Mouse (Mus musculus) kidney, embryonic 16.5 days (tissue): ENCODE measurements at regions not wholly inside any gene's neighbourhood (a gene's known extent, or its start where the extent isn't known, plus 50 kb on each side); places are given as distances from the start of the nearest gene placed in this dataset.

Experiments used
- ATAC-seq: fragments of 200-750 bp; cut with Nextera tagmentation; 2 replicates; pipeline ENCODE4 v1.8.0; 2017; ENCODE audit warnings: moderate TSS enrichment; ENCODE audit not compliant: low FRiP score, low TSS enrichment
- H3K27ac ChIP-seq: fragments of 300-500 bp; sonication (generic); 2 replicates; pipeline ENCODE4 v1.5.1; 2014; ENCODE audit warnings: low read length
- H3K27me3 ChIP-seq: fragments of 300-500 bp; sonication (generic); 2 replicates; pipeline ENCODE4 v1.6.1; 2014; ENCODE audit warnings: low read length, control low read depth, mixed read lengths; ENCODE audit not compliant: insufficient read depth
- H3K36me3 ChIP-seq: fragments of 300-500 bp; sonication (generic); 2 replicates; pipeline ENCODE4 v1.6.1; 2014; ENCODE audit warnings: low read length, control low read depth, mixed read lengths; ENCODE audit not compliant: insufficient read depth
- H3K4me1 ChIP-seq: fragments of 300-500 bp; sonication (generic); 2 replicates; pipeline ENCODE4 v1.6.1; 2014; ENCODE audit warnings: low read length, control low read depth, mixed read lengths; ENCODE audit not compliant: insufficient read depth
- H3K4me2 ChIP-seq: fragments of 300-500 bp; sonication (generic); replicated peaks from 2 replicates; pipeline ENCODE4 v1.6.1; 2014; ENCODE audit warnings: low read depth, low read length
- H3K4me3 ChIP-seq: fragments of 300-500 bp; sonication (generic); 2 replicates; pipeline ENCODE4 v1.5.1; 2014; ENCODE audit warnings: mild to moderate bottlenecking, low read length
- H3K9ac ChIP-seq: fragments of 300-500 bp; sonication (generic); replicated peaks from 2 replicates; pipeline ENCODE4 v1.6.1; 2014; ENCODE audit warnings: low read length
- H3K9me3 ChIP-seq: fragments of 300-500 bp; sonication (generic); 2 replicates; pipeline ENCODE4 v1.6.1; 2016; ENCODE audit warnings: low read length, control low read depth
- WGBS: fragments of 180-500 bp; shearing (Covaris S2); extraction: QIAGEN DNeasy Blood & Tissue Kit; methylation state at CpG from one replicate; pipeline ENCODE4 v1.1.7; 2014; 5-methylcytosine and 5-hydroxymethylcytosine counted together

DNA sequence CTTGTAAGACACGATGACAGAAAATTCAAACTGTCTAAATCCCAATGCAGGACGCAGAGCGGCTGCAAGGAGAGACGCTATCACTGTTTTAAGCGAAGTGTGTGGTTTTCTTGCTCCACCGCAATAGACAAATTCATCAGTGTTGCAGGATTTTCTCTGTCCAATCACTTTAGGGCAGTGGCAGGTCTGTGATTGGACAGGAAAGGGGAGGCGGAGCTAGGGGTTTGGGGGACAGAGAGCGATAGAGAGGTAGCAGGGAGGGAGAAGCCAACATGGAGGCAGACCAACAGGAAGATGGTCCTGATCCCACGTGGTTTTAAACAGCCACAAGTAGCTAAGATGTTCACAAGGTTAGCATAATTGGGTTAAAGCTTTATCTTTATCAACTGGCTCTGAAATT, 209.7 kb upstream of the Runx1 start:
- Histone ChIP-seq H3K4me3 (no peak overlapping the region), H3K4me1 (no peaks in the 10 kb centered on the region), H3K4me2 (no peak overlapping the region), H3K27me3 (no peaks in the 10 kb centered on the region), H3K36me3 (no peaks in the 10 kb centered on the region), H3K9me3 (no peaks in the 10 kb centered on the region), H3K27ac (no peak overlapping the region), H3K9ac (no peak overlapping the region)
- WGBS, result 92% methylated on average over 9 of the region's 9 CpGs
- ATAC-seq, result no peak

DNA sequence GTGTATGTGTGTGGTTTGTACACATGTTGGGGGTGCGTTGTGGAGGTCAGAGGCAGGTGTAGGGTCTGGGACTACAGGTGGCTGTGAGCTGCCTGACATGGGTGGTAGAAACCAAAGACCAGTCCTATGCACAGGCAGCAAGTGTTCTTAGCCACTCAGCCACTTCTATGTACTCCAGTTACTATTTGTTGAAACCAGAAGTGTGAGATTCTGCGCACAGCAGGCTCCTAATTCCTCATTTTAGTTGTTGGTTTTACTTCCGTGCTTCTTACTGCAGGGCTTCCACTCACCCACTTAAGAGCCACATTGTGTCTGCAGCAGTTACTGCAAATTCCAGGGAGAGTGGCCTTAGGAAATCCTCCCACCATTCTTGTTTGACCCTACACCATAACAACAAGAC, 208.0 kb upstream of the Runx1 start:
- no peak overlapping the region for H3K27ac ChIP-seq
- WGBS, result 76% methylated on average over 3 of the region's 3 CpGs
- no peaks in the 10 kb centered on the region for H3K27me3 ChIP-seq
- ATAC-seq, result no peak
- H3K9me3 ChIP-seq, result no peaks in the 10 kb centered on the region
- no peaks in the 10 kb centered on the region for H3K36me3 ChIP-seq
- H3K4me3 ChIP-seq, result no peak overlapping the region
- no peak overlapping the region for H3K4me2 ChIP-seq
- no peaks in the 10 kb centered on the region for H3K4me1 ChIP-seq
- no peak overlapping the region for H3K9ac ChIP-seq

DNA sequence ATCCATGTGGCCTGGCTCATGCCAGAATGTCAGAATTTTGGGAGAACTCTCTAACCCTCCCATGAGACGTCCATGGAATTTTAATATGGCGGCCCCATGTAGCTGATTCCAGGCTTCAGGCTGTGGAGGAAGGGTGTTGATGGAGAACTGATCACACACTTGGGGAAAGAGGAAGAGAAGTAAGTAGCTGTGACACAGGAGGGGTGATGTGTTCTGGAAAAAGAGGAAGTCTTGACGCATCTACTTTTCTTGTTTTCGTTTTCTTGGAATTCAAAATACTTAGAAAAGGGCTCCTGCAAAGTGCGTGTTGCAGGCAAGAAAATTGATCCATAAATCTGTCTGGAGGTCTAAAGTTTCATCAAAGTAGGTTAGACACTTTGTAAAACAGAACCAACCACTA, 205.7 kb upstream of the Runx1 start:
- Histone ChIP-seq H3K4me1 (no peaks in the 10 kb centered on the region), H3K27ac (no peak overlapping the region), H3K4me3 (no peak overlapping the region), H3K27me3 (no peaks in the 10 kb centered on the region), H3K9me3 (no peaks in the 10 kb centered on the region), H3K4me2 (no peak overlapping the region), H3K9ac (no peak overlapping the region), H3K36me3 (no peaks in the 10 kb centered on the region)
- 65% methylated on average over 5 of the region's 5 CpGs for WGBS
- no peak for ATAC-seq

DNA sequence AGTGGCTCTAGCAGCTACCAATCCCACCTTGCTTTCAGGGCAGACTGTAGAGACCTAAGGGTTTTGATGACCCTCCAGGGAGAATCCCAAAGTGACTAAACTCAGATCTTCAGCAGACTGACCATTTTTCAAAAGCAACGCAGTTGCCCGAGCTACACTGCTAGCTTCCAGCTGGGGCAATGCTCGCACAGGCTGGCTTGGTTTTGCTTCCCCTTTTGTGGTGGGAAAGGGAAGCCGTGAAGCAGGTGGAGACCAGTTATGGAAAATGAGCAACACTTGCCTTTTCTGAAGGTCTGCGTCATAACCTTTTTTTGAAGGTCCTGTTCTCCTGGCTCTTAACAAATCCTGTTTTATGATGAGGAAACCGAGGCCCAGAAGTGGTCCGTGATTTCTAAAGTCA, 202.7 kb upstream of the Runx1 start:
- no peak overlapping the region for H3K27ac ChIP-seq
- H3K4me2 ChIP-seq, result no peak overlapping the region
- no peaks in the 10 kb centered on the region for H3K9me3 ChIP-seq
- H3K36me3 ChIP-seq, result no peaks in the 10 kb centered on the region
- 75% methylated on average over 7 of the region's 7 CpGs for WGBS
- H3K4me3 ChIP-seq, result no peak overlapping the region
- H3K27me3 ChIP-seq, result no peaks in the 10 kb centered on the region
- ATAC-seq, result no peak
- H3K9ac ChIP-seq, result no peak overlapping the region
- H3K4me1 ChIP-seq, result no peaks in the 10 kb centered on the region

DNA sequence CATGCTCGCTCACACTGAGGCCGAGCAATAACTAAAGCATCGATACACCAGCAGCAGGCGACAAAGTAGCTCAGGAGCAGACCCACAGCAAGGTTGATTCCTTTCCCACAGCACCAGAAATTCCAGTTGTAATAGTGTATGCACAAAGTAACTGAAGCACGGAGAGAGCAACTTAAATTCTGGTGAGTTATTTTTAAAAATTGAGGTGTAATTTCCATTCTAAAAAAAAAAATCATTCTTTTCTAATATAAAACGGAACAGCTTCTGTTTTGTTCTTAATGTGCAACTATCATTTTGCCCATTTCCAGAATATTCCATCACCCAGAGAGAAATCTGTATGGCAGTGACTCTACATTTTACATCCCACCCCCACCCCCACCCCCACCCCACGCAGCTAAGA, 202.1 kb upstream of the Runx1 start:
- H3K27ac ChIP-seq, result no peak overlapping the region
- no peaks in the 10 kb centered on the region for H3K36me3 ChIP-seq
- no peak overlapping the region for H3K9ac ChIP-seq
- H3K4me2 ChIP-seq, result no peak overlapping the region
- H3K4me3 ChIP-seq, result no peak overlapping the region
- H3K4me1 ChIP-seq, result no peaks in the 10 kb centered on the region
- WGBS, result 72% methylated on average over 7 of the region's 7 CpGs
- no peaks in the 10 kb centered on the region for H3K27me3 ChIP-seq
- ATAC-seq, result no peak
- no peaks in the 10 kb centered on the region for H3K9me3 ChIP-seq

DNA sequence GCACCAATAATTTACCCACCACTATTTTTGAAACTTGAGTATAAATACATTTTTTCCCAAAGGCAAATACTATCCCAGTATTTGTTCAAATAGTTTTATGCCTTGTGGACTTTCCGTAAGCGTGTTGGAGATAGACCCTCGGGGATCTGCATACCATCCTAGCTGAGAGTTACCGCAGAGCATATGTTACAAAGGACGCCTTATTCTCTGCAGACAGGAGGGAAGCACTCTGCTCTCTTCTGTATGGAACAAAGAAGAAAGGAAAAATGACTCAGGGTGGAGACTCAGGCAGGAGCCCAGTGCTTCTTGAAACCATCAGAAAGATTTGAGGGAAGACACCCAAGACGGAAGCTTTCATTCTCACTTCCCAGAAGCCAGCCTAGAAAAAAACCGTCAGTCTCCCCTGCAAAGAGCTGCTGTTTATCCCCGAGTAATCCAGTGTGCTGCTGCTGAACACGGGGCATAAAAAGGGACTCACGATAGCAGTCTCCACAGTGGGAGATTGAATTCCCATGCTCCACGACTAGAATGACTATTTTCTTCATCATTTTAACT, 200.2 kb upstream of the Runx1 start:
- no peak for ATAC-seq
- Histone ChIP-seq H3K36me3 (no peaks in the 10 kb centered on the region), H3K4me1 (no peaks in the 10 kb centered on the region), H3K9ac (no peak overlapping the region), H3K9me3 (no peaks in the 10 kb centered on the region), H3K4me3 (no peak overlapping the region), H3K4me2 (no peak overlapping the region), H3K27ac (no peak overlapping the region), H3K27me3 (peaks cover 4% of the 10 kb centered on the region; the same call in 1 of the 2 replicates)
- WGBS, result 64% methylated on average over 11 of the region's 11 CpGs

DNA sequence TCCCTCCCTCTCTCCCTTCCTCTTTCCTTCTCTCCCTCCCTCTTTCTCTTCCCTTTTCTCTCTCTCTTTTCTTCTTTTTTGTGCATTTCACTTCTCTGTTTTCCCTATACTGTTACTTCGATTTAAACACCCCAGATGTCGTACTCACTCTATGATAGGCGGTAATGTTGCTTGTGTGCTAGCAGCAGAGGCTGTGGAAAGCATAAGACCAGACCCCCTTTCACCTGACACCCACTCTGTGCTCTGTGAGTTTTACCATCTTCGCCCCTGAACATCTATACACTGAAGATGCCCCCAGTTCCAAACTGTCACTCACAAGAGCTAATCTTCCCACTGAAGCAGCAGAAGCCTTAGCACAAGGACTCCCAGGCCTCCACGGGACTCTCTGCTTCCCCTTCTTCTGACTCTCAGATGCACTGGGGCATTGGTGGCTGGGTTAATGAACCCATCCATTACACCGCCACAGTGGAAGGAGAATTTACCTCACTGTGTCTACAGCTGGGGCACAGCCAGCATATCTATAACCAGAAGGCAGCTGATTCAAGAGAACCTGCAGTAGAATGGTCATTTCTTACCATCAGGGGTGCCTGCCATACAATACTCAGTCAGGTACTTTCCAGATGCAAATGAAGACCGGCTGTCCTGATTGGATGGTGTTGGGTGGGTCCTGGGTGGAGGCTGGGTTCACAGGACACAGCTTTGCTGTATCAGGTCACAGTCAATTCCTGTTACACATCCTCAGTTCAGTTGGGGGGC, 194.0 kb upstream of the Runx1 start:
- Histone ChIP-seq H3K9me3 (no peaks in the 10 kb centered on the region), H3K4me2 (no peak overlapping the region), H3K27me3 (peaks cover 9% of the 10 kb centered on the region; the same call in 1 of the 2 replicates), H3K9ac (no peak overlapping the region), H3K36me3 (no peaks in the 10 kb centered on the region), H3K4me1 (peaks cover 4% of the 10 kb centered on the region), H3K27ac (no peak overlapping the region), H3K4me3 (no peak overlapping the region)
- 67% methylated on average over 7 of the region's 7 CpGs for WGBS
- no peak for ATAC-seq

DNA sequence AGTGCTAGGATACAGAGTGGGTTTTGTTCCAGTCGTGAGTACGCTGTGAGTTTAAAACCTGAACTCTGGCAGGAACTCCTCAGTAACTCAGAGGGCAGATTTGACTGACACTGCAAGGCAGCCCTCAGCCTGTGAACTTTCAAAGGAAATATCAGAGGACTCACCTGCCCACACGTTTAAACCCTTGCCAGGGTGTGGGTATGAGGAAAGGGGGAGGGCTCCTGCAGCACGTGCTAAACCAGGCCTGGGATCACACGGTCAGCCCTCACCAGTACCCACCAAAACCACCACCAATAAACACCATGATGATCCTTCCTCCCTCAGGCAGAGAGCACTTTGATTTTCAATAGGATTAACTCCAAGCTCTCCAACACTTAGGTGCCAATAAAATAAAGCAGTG, 192.8 kb upstream of the Runx1 start:
- WGBS, result 35% methylated on average over 5 of the region's 5 CpGs
- Histone ChIP-seq H3K36me3 (no peaks in the 10 kb centered on the region), H3K4me3 (no peak overlapping the region)

DNA sequence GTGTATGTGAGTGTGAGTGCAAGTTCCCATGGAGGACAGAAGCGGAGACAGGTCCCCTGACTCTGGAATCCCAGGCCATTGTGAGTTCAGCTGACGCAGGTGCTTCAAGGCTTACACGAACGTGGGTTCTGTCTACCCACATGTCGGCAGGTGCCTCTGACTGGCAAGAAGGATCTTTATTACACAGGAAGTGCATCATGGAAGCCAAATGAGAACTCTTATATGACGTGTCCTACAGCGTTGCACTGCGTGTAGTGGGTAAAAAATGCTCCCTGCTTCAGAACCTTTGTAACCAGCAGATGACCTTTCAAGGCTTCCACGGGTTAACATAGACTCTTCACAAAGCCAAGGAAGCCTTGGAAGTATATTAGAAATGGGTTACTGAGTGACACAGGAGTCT, 191.1 kb upstream of the Runx1 start:
- H3K4me2 ChIP-seq, result no peak overlapping the region
- WGBS, result 89% methylated on average over 9 of the region's 9 CpGs
- no peak for ATAC-seq
- no peaks in the 10 kb centered on the region for H3K9me3 ChIP-seq
- H3K9ac ChIP-seq, result no peak overlapping the region
- peaks cover 4% of the 10 kb centered on the region for H3K4me1 ChIP-seq
- H3K27me3 ChIP-seq, result peaks cover 9% of the 10 kb centered on the region; the same call in 1 of the 2 replicates
- H3K4me3 ChIP-seq, result no peak overlapping the region
- H3K36me3 ChIP-seq, result no peaks in the 10 kb centered on the region
- H3K27ac ChIP-seq, result no peak overlapping the region

More for the DNA sequence above, 192.8 kb upstream of the Runx1 start:
- H3K9me3 ChIP-seq, result no peaks in the 10 kb centered on the region
- peaks cover 9% of the 10 kb centered on the region; the same call in 1 of the 2 replicates for H3K27me3 ChIP-seq
- no peak overlapping the region for H3K4me2 ChIP-seq
- H3K27ac ChIP-seq, result no peak overlapping the region
- peaks cover 4% of the 10 kb centered on the region for H3K4me1 ChIP-seq
- no peak for ATAC-seq
- no peak overlapping the region for H3K9ac ChIP-seq

DNA sequence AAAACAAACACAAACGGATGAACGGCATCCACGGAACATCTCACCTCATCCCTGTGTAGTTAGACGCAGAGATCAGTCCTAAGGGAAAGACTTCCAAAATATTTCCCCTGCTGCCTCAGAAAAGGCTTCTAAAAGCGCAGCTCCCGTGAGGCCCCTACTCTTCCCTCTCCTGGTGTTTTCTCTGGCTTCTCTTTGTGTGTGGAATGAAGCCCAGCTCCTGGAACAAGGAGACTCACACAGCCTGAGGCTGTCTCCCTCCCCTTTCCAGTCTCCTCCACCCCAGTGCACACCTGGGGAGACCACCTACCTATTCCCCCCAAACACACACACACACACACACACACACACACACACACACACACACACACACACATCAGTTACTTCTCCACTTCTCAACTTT, 189.7 kb upstream of the Runx1 start:
- no peak overlapping the region for H3K9ac ChIP-seq
- 48% methylated on average over 6 of the region's 6 CpGs for WGBS

More for the DNA sequence above, 189.7 kb upstream of the Runx1 start:
- Histone ChIP-seq H3K4me3 (no peak overlapping the region), H3K4me1 (peaks cover 4% of the 10 kb centered on the region), H3K9me3 (no peaks in the 10 kb centered on the region), H3K4me2 (no peak overlapping the region), H3K36me3 (no peaks in the 10 kb centered on the region), H3K27ac (no peak overlapping the region), H3K27me3 (0 out of 2 replicates have a peak, but pooled peaks cover 5% of the 10 kb centered on the region)
- ATAC-seq, result no peak
